Mouse (Mus musculus) myocyte (in vitro differentiated cells): Measurements from ENCODE around the gene Krt87.

Source experiments
- CEBPB ChIP-seq: IDR thresholded peaks from 2 replicates; pipeline ENCODE4 v1.6.1; 2011; ENCODE audit warnings: mild to moderate bottlenecking, moderate library complexity; ENCODE audit not compliant: poor library complexity, insufficient read depth, severe bottlenecking
- E2F4 ChIP-seq: IDR thresholded peaks from one replicate; pipeline ENCODE4 v1.6.1; 2011; ENCODE audit warnings: mild to moderate bottlenecking, control low read depth, moderate library complexity; ENCODE audit not compliant: insufficient read depth
- MAX ChIP-seq: IDR thresholded peaks from one replicate; pipeline ENCODE4 v1.6.1; 2011; ENCODE audit warnings: low read depth, mild to moderate bottlenecking, control low read depth
- MYOD1 ChIP-seq, 3 experiments: IDR thresholded peaks; one replicate each; pipeline ENCODE4 v1.6.1; 2011; ENCODE audit warnings: control low read depth in 2 of 3, low read depth in 2 of 3, mild to moderate bottlenecking in 2 of 3, moderate library complexity in 1 of 3; ENCODE audit not compliant: insufficient read length in 2 of 3, control insufficient read depth in 1 of 3
- POLR2A ChIP-seq: IDR thresholded peaks from one replicate; pipeline ENCODE4 v1.6.1; 2011; ENCODE audit warnings: low read depth, mild to moderate bottlenecking, control low read depth, moderate library complexity; ENCODE audit not compliant: insufficient read length
- POLR2AphosphoS2 ChIP-seq: IDR thresholded peaks from one replicate; pipeline ENCODE4 v1.6.1; 2011; ENCODE audit warnings: low read depth, control low read depth; ENCODE audit not compliant: insufficient read length
- REST ChIP-seq: IDR thresholded peaks from one replicate; pipeline ENCODE4 v1.6.1; 2011; ENCODE audit warnings: mild to moderate bottlenecking, control low read depth, moderate library complexity; ENCODE audit not compliant: insufficient read depth, insufficient read length
- TCF12 ChIP-seq: IDR thresholded peaks from one replicate; pipeline ENCODE4 v1.6.1; 2011; ENCODE audit warnings: mild to moderate bottlenecking, control low read depth; ENCODE audit not compliant: poor library complexity, insufficient read depth, severe bottlenecking
- USF1 ChIP-seq: IDR thresholded peaks from one replicate; pipeline ENCODE4 v1.6.1; 2011; ENCODE audit warnings: low read depth, mild to moderate bottlenecking, control low read depth, moderate library complexity

DNA sequence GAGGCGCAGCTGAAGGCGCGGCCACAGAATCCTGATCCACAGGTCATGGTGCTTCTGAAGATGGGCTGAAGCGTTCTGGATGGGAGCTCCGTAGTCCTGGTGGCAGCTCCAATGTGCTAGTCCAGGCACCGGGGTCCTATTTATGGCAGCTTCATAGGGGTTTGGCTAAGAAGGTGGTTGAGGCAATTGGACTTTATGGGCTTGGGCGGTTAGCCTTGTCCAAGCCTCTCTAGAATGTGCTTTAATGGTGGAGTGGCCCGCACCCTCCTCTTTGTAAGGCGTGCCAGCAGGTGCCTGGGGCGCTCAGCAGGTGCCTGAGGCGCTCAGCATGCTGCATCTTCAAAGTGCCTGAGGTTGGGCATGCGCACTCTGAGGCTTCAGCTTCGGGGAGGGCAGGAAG lies 25.0 kb upstream of the Krt87 start, which contains the start of gene Krt81:
- TF ChIP-seq POLR2AphosphoS2 (no peak), CEBPB (no peak), POLR2A (no peak), REST (no peak), USF1 (no peak), TCF12 (no peak), E2F4 (no peak), MAX (no peak), MYOD1 (IDR thresholded peaks at IDR 0.05; ENCODE audit: control insufficient read depth in 1 of 3, insufficient read length in 2 of 3, low read depth in 2 of 3) (no peak)
